Mouse (Mus musculus) adrenal gland, adult 18-20 months (tissue): Measurements from ENCODE around the gene Slc30a5. TPM values are rescaled to one million over a fixed set of nuclear protein-coding genes. Genes with fewer than 3 reads are reported as not detected.
A peak's percentile ranks its signal among the peaks of the same experiment; 100 is the strongest.
"Not testable (repeated sequence)": the region's sequence is repeated elsewhere in the genome, so short reads cannot be mapped to it uniquely, and the experiment has no call there.

Experiments
- DNase-seq, 2 experiments: peaks; one replicate each; pipeline ENCODE4 v3.0.0; 2021 to 2022; ENCODE audit warnings: low spot score in 2 of 2
- total RNA-seq, 2 experiments: library from RNA; stranded (reverse); gene quantifications; 1 replicate in 1 of 2; 2 replicates in 1 of 2; pipeline ENCODE4 v1.2.3; 2021

Gene Slc30a5
- total RNA-seq, 2 experiments from 2014 or later, result 39.9 to 45.7 TPM

- DNase-seq, result peak in 1 of 2 experiments; percentile 29
These were observed 9.9 kb upstream of the Slc30a5 start for GRCm38 (mm10) chr13:100843016-100843725.

GRCm38 (mm10) chr13:100841741-100842140 is 8.5 kb upstream of the Slc30a5 start:
- no peak for DNase-seq

- DNase-seq, result no peak
These were observed 1.6 kb upstream of the Slc30a5 start for GRCm38 (mm10) chr13:100834777-100835176.

GRCm38 (mm10) chr13:100833640-100834002 is 394 bp upstream of the Slc30a5 start:
- no peak for DNase-seq

- DNase-seq, result no peak
These were observed 1.0 kb downstream of the Slc30a5 start for GRCm38 (mm10) chr13:100832188-100832587.

GRCm38 (mm10) chr13:100831123-100831522 is 2.1 kb downstream of the Slc30a5 start:
- no peak for DNase-seq

- DNase-seq, result no peak
These were observed 7.4 kb downstream of the Slc30a5 start for GRCm38 (mm10) chr13:100825627-100826410.

- no peak for DNase-seq
These were observed 8.3 kb downstream of the Slc30a5 start for GRCm38 (mm10) chr13:100824916-100825315.

GRCm38 (mm10) chr13:100824306-100824705 is 8.9 kb downstream of the Slc30a5 start:
- no peak for DNase-seq

GRCm38 (mm10) chr13:100823863-100824262 is 9.4 kb downstream of the Slc30a5 start:
- DNase-seq, result no peak

- no peak for DNase-seq
These were observed 18.8 kb downstream of the Slc30a5 start for GRCm38 (mm10) chr13:100814451-100814850.

- no peak for DNase-seq
These were observed 27.5 kb downstream of the Slc30a5 start for GRCm38 (mm10) chr13:100805776-100806175.

- DNase-seq, result no peak
These were observed 36.1 kb downstream of the Slc30a5 start for GRCm38 (mm10) chr13:100797171-100797570.

- DNase-seq, result no peak
These were observed 44.1 kb downstream of the Slc30a5 start for GRCm38 (mm10) chr13:100789083-100789482.

GRCm38 (mm10) chr13:100788057-100788456 is 45.2 kb downstream of the Slc30a5 start:
- not testable (repeated sequence) for DNase-seq

GRCm38 (mm10) chr13:100787316-100788010 is 45.8 kb downstream of the Slc30a5 start:
- no peak for DNase-seq

GRCm38 (mm10) chr13:100786414-100786867 is 46.8 kb downstream of the Slc30a5 start, which contains the start of gene Ccnb1:
Gene Ccnb1 (minus strand): TSS chr13:100786570.
- peak; percentile 82 to 86 for DNase-seq

GRCm38 (mm10) chr13:100785806-100786413 is 47.3 kb downstream of the Slc30a5 start:
- no peak for DNase-seq

- no peak for DNase-seq
These were observed 55.7 kb downstream of the Slc30a5 start for GRCm38 (mm10) chr13:100777491-100777890.

- DNase-seq, result no peak
These were observed 56.5 kb downstream of the Slc30a5 start for GRCm38 (mm10) chr13:100776710-100777109.

GRCm38 (mm10) chr13:100776056-100776419 is 57.2 kb downstream of the Slc30a5 start:
- DNase-seq, result no peak
